Mouse (Mus musculus): ENCODE measurements around the gene Apoa4. TPM values are rescaled to one million over a fixed set of nuclear protein-coding genes. Genes with fewer than 3 reads are reported as not detected.

Gene Apoa4
- polyA plus RNA-seq, 1 experiment, result not detected

DNA sequence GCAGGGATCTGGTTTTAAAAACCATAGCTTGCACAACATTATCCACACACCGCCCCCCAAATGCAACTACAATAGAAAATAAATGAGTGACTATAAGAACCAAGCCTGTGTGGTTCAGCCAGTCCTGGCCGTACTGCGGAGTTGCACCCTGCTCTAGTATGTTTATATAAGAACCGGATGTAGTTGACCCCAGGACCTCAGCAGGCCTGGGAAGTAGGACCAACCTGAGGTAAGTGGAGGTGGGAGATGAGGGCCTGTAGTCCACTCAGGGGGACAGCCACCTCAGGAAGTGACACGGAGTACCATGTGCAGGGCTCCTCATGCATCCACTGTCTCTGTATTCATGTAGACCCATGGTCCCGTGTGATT, 33.0 kb upstream of the Apoa4 start:
- H3K4me1 ChIP-seq (ENCODE audit: control insufficient read depth, insufficient read depth, low read length), result no peaks in the 10 kb centered on the region
- no peak overlapping the region for H3K27ac ChIP-seq (ENCODE audit: insufficient read depth, low read depth, low read length)
- no peak overlapping the region for H3K4me3 ChIP-seq (ENCODE audit: insufficient read depth, low read length)
- TF ChIP-seq CTCF (IDR thresholded peaks at IDR 0.05; ENCODE audit: low read depth, low read length) (no peak), POLR2A (IDR thresholded peaks at IDR 0.05; ENCODE audit: borderline replicate concordance, low read depth, low read length) (no peak)

DNA sequence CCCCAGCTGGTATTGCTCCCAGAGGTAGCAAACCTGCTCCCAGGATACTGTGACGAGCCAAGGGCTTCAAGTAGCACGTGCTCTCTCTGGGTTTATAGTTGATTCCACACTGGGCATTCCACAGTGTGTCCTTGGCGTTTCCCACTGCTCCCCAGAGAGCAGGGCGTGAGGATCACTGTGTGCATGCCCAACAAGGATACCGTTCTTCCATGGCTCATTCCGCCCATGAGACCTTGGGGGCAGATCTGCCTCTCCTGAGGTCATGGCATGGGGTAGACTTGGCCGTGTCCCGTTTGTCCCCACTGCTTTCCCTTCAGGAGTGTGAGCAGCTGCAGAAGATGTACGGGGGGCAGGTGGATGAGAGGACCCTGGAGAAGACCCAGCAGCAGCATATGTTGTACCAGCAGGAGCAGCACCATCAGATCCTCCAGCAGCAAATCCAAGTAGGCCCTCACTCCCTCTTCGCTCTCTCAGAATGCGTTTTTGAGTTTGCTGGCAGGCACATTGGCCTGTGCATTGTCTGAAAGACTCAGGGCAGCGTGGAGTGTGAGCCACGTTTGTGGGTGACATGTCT, 32.0 kb upstream of the Apoa4 start:
- no peak overlapping the region for H3K27ac ChIP-seq (ENCODE audit: insufficient read depth, low read depth, low read length)

DNA sequence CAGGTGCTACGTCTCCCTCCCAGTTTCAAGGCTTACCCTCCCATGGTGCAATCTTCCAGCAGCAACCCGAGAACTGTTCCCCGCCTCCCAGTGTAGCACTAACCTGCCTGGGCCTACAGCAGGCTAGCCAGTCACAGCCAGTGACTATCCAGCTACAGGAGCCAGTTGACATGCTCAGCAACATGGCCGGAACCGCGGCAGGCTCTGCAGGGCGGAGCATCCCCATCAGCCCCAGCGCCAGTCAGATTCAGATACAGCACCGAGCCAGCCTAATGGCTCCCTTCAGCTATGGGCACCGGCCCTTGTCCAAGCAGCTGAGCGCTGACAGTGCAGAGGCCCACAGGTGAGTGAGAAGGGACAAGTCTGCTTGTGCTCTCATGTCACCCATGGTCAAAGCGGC, 30.0 kb upstream of the Apoa4 start:
- peaks cover 11% of the 10 kb centered on the region for H3K4me1 ChIP-seq (ENCODE audit: control insufficient read depth, insufficient read depth, low read length)
- H3K4me3 ChIP-seq (ENCODE audit: insufficient read depth, low read length), result no peak overlapping the region
- TF ChIP-seq POLR2A (IDR thresholded peaks at IDR 0.05; ENCODE audit: borderline replicate concordance, low read depth, low read length) (no peak), CTCF (IDR thresholded peaks at IDR 0.05; ENCODE audit: low read depth, low read length) (no peak)
- no peak overlapping the region for H3K27ac ChIP-seq (ENCODE audit: insufficient read depth, low read depth, low read length)

More for the DNA sequence above, 32.0 kb upstream of the Apoa4 start:
- Histone ChIP-seq H3K4me1 (ENCODE audit: control insufficient read depth, insufficient read depth, low read length) (no peaks in the 10 kb centered on the region), H3K4me3 (ENCODE audit: insufficient read depth, low read length) (no peak overlapping the region)
- TF ChIP-seq POLR2A (IDR thresholded peaks at IDR 0.05; ENCODE audit: borderline replicate concordance, low read depth, low read length) (no peak), CTCF (IDR thresholded peaks at IDR 0.05; ENCODE audit: low read depth, low read length) (no peak)

DNA sequence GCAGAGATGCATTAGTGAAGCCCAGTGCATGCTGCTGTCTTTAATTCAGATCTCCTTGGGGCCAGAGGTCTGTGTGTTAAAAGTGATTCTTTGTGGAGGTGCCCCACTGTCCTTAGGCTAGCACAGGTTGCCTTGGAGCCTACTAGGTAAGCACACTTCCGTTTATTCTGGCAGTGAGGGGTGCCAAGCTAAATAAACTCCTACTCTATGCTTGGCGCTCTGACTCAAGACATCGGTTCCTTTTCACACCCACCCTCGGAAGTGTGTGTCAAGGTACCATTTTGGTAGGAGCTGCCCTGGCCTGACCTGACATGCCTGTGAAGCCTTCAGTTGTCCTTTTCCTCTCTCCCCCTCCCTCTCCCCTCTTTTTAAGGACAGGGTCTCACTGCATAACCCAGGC, 26.2 kb upstream of the Apoa4 start:
- TF ChIP-seq CTCF (IDR thresholded peaks at IDR 0.05; ENCODE audit: low read depth, low read length) (no peak), POLR2A (IDR thresholded peaks at IDR 0.05; ENCODE audit: borderline replicate concordance, low read depth, low read length) (no peak)
- Histone ChIP-seq H3K4me3 (ENCODE audit: insufficient read depth, low read length) (no peak overlapping the region), H3K4me1 (ENCODE audit: control insufficient read depth, insufficient read depth, low read length) (peaks cover 18% of the 10 kb centered on the region), H3K27ac (ENCODE audit: insufficient read depth, low read depth, low read length) (no peak overlapping the region)

DNA sequence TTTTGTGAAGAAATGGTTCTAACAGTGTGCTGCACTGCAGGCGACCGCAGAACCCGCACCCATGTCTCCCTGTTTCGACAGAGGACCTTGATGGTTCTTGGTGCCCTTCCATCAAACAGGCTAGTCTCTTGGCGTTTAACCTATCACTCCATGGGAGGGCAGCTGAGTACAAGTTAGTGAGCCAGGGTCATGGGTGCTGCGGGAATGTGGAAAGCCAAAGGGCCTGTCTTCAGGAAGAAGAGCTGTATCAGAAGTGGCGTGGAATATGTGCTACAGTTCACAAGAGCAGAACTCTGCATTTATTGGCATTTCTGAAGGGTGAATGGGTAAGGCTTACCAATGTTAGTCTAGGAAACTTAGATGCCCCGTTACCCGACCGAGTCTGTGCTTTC, 25.6 kb upstream of the Apoa4 start:
- no peak overlapping the region for H3K4me3 ChIP-seq (ENCODE audit: insufficient read depth, low read length)
- TF ChIP-seq POLR2A (IDR thresholded peaks at IDR 0.05; ENCODE audit: borderline replicate concordance, low read depth, low read length) (no peak), CTCF (IDR thresholded peaks at IDR 0.05; ENCODE audit: low read depth, low read length) (no peak)
- no peak overlapping the region for H3K27ac ChIP-seq (ENCODE audit: insufficient read depth, low read depth, low read length)
- H3K4me1 ChIP-seq (ENCODE audit: control insufficient read depth, insufficient read depth, low read length), result peaks cover 18% of the 10 kb centered on the region

DNA sequence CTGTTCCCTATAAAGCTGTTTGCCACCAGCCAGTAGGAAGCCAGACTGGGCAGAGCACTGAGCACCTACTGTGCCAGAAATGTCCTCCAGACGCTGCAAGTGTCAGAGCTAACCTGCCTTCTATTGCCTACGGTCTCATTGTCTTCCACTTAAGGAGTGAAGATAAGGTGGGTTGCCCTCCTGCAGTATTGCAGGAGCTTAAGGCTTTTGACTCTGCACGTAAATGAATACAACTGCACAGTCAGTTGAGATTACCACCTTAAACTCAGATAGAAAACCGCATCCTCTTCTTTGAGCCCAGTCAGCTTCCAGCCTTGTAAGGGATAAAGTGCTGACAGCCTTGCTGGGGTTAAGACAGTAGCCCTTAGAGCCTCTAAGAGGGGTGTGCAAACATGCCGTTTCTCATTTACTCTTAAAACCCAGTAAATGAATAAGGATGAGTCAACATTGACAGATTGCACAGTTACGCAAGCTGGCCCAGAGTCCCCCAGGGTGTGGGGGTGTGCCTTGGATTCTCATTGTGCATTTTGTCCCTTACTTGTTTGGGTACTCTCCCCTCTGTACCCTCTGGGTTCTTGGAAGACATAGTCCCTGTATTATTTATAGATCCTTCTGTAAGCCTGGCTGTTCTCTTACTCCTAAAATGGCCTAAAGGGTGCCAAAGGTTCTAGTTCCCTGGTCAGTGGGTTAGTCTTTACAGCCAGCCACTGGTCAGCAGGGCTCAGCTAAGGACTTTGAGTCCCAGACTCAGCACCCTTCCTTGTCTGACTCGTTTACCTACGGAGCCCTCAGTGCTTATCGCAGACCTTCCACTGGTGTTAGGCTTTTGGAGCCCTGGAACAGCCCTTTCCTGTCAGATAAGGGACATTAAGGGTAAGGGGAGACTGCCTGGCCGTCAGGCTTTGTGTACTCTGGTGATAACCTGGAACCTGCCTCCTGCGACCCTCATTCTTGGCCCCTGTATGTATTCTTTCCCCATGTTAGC, 24.9 kb upstream of the Apoa4 start:
- Histone ChIP-seq H3K4me3 (ENCODE audit: insufficient read depth, low read length) (no peak overlapping the region), H3K4me1 (ENCODE audit: control insufficient read depth, insufficient read depth, low read length) (peaks cover 18% of the 10 kb centered on the region), H3K27ac (ENCODE audit: insufficient read depth, low read depth, low read length) (no peak overlapping the region)
- TF ChIP-seq POLR2A (IDR thresholded peaks at IDR 0.05; ENCODE audit: borderline replicate concordance, low read depth, low read length), result no peak
- TF ChIP-seq CTCF (IDR thresholded peaks at IDR 0.05; ENCODE audit: low read depth, low read length), result no peak

DNA sequence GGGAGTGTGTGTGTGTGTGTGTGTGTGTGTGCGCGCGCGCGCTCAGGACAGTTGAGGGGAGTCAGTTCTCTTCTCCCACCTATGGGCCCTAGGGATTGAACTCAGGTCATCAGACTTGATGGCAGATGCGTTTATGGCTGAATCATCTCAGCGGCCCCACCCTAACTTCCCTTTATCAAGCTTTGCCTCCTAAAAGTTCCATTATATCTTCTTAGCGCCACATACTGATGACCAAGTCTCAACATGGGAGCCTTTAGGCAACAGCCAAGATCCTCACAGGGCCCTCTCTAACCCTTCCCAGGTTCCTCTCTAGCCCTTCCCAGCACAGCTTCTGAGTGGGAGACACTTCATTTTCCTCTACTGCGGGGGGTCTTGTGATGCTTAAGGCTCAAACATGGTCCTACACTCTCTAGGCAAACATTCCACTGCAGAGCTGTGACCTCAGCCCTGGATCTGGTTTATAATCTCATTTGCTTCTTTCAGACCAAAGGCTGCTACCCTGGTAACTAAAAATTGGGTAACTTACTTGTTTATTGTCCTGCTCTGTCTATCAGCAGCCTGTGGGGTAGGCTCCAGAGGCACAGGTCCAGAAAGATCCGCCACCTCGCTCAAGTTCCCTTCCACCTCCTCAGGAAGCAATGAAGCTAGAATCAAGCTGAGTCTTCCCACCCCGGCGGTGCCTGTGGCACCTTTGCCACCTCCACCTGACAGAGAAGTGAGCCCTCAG, 23.6 kb upstream of the Apoa4 start:
- H3K4me1 ChIP-seq (ENCODE audit: control insufficient read depth, insufficient read depth, low read length), result peaks cover 18% of the 10 kb centered on the region
- H3K27ac ChIP-seq (ENCODE audit: insufficient read depth, low read depth, low read length), result no peak overlapping the region
- no peak for TF ChIP-seq POLR2A (IDR thresholded peaks at IDR 0.05; ENCODE audit: borderline replicate concordance, low read depth, low read length)
- no peak for TF ChIP-seq CTCF (IDR thresholded peaks at IDR 0.05; ENCODE audit: low read depth, low read length)
- no peak overlapping the region for H3K4me3 ChIP-seq (ENCODE audit: insufficient read depth, low read length)

DNA sequence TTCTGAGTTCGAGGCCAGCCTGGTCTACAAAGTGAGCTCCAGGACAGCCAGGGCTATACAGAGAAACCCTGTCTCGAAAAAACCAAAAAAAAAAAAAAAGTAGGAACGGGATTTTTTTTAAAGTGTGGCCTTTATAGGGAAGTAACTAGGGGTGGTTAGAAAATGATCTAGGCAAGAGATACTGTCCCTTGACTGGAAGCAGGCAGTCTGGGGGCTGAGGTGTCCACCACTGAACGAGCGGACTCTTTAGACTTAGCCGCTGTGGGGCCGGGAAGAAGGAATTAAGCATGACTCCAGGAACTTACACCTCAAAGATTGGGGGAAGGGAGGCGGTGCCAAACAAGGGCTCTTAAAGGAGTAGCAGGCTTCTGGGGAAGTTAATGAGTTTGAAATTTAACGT, 22.3 kb upstream of the Apoa4 start:
- peaks cover 18% of the 10 kb centered on the region for H3K4me1 ChIP-seq (ENCODE audit: control insufficient read depth, insufficient read depth, low read length)
- TF ChIP-seq CTCF (IDR thresholded peaks at IDR 0.05; ENCODE audit: low read depth, low read length) (no peak), POLR2A (IDR thresholded peaks at IDR 0.05; ENCODE audit: borderline replicate concordance, low read depth, low read length) (no peak)

DNA sequence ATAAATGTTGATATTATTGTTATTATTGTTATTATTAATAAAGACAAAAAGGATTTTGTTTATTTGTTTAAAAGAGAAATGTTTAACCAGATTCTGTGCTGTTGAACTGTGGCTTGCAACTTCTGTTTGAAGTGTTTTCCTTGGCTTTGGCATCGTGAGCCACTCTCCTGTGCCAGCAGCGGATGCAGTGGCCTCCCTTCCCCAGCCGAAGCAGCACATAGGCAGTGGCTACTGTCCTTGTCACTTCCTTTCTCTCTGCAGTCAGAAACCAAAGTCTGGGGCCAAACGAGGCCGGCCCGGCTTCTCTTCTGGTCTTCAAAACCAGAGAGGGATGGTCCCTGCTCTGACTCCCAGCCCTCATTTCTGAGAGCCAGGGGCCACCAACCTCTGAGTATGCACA, 17.4 kb upstream of the Apoa4 start:
- H3K4me1 ChIP-seq (ENCODE audit: control insufficient read depth, insufficient read depth, low read length), result peaks cover 2% of the 10 kb centered on the region
- TF ChIP-seq POLR2A (IDR thresholded peaks at IDR 0.05; ENCODE audit: borderline replicate concordance, low read depth, low read length) (no peak), CTCF (IDR thresholded peaks at IDR 0.05; ENCODE audit: low read depth, low read length) (no peak)
- no peak overlapping the region for H3K27ac ChIP-seq (ENCODE audit: insufficient read depth, low read depth, low read length)
- no peak overlapping the region for H3K4me3 ChIP-seq (ENCODE audit: insufficient read depth, low read length)

More for the DNA sequence above, 22.3 kb upstream of the Apoa4 start:
- no peak overlapping the region for H3K4me3 ChIP-seq (ENCODE audit: insufficient read depth, low read length)
- no peak overlapping the region for H3K27ac ChIP-seq (ENCODE audit: insufficient read depth, low read depth, low read length)
